Mouse (Mus musculus) lung, postnatal 0 days (tissue): ENCODE data around the gene Abca7.

Source experiments
- CTCF ChIP-seq: IDR thresholded peaks from 2 replicates; pipeline ENCODE4 v1.5.1; 2016; ENCODE audit warnings: antibody characterized with exemption, mild to moderate bottlenecking
- EP300 ChIP-seq: IDR thresholded peaks from 2 replicates; pipeline ENCODE4 v1.6.1; 2016; ENCODE audit warnings: antibody characterized with exemption, mild to moderate bottlenecking, control low read depth

GRCm38 (mm10) chr10:80030191-80030590 lies 33.9 kb downstream of the Abca7 start:
- TF ChIP-seq CTCF = no peak
- TF ChIP-seq EP300 = no peak
